Comparison of ENCODE assay signal across 12 mouse cellular contexts in genomic region chr9:55360372-55360771, GRCm38 (mm10). TPM values are rescaled to one million over a fixed set of nuclear protein-coding genes. Genes with fewer than 3 reads are reported as not detected.
"Had no signal": no experiment of that assay in that cellular context is flagged by ENCODE, and none has a peak within 500 bp of the region (broad histone marks: within the 10 kb centered on the region; RNA-seq: fewer than 3 reads in every experiment).

No protein-coding gene starts in this region.

- ATAC-seq: midbrain, embryonic 16.5 days had no signal

- DNase-seq: lung, adult 18-20 months; lung, embryonic 14.5 days; lung, postnatal 10 days; lung, postnatal 4 days; midbrain, embryonic 14.5 days; right cerebral cortex, postnatal 14 days; thymus, adult 2 months; thymus, postnatal 25 days; thymus, postnatal 4 days had no signal

RNA-seq across cellular contexts. Expression of gene Tmem266, which starts 33.7 kb away (rescaled TPM):
- total RNA-seq: megakaryocyte, adult 5-6 weeks; megakaryocyte-erythroid progenitor cell, adult 5-6 weeks had no signal

RNA-seq across cellular contexts. Expression of gene Nrg4, which starts 33.7 kb away (rescaled TPM):
- total RNA-seq: megakaryocyte-erythroid progenitor cell, adult 5-6 weeks had no signal
